Mouse (Mus musculus) limb, embryonic 11.5 days (tissue): ENCODE measurements around the gene C730034F03Rik. TPM values are rescaled to one million over a fixed set of nuclear protein-coding genes. Genes with fewer than 3 reads are reported as not detected.
A peak's percentile ranks its signal among the peaks of the same experiment; 100 is the strongest.

Experiments
- ATAC-seq: fragments of 200-750 bp; cut with Nextera tagmentation; 2 replicates; pipeline ENCODE4 v1.8.0; 2017; ENCODE audit warnings: low read depth; ENCODE audit not compliant: insufficient number of reproducible peaks, low FRiP score, low TSS enrichment
- DNase-seq: peaks from one replicate; pipeline ENCODE4 v3.0.0-alpha.2; 2015; ENCODE audit warnings: low spot score
- H3K27ac ChIP-seq: fragments of 300-500 bp; sonication (generic); replicated peaks from 2 replicates; pipeline ENCODE4 v1.5.1; 2014; ENCODE audit warnings: low read depth, mild to moderate bottlenecking, low read length
- H3K27me3 ChIP-seq: fragments of 300-500 bp; sonication (generic); 2 replicates; pipeline ENCODE4 v1.6.1; 2014; ENCODE audit warnings: mild to moderate bottlenecking, low read length, mixed read lengths; ENCODE audit not compliant: control insufficient read depth, insufficient read depth
- H3K36me3 ChIP-seq: fragments of 300-500 bp; sonication (generic); 2 replicates; pipeline ENCODE4 v1.6.1; 2014; ENCODE audit warnings: mild to moderate bottlenecking, low read length, moderate library complexity, mixed read lengths; ENCODE audit not compliant: control insufficient read depth, insufficient read depth
- H3K4me1 ChIP-seq: fragments of 300-500 bp; sonication (generic); 2 replicates; pipeline ENCODE4 v1.6.1; 2014; ENCODE audit warnings: low read length, mixed read lengths; ENCODE audit not compliant: control insufficient read depth, insufficient read depth
- H3K4me2 ChIP-seq: fragments of 300-500 bp; sonication (generic); 2 replicates; pipeline ENCODE4 v1.6.1; 2014; ENCODE audit warnings: low read depth, mild to moderate bottlenecking, moderate library complexity; ENCODE audit not compliant: severe bottlenecking
- H3K4me3 ChIP-seq: fragments of 300-500 bp; sonication (generic); 2 replicates; pipeline ENCODE4 v1.5.1; 2014; ENCODE audit warnings: low read depth, low read length
- H3K9ac ChIP-seq: fragments of 300-500 bp; sonication (generic); 2 replicates; pipeline ENCODE4 v1.6.1; 2014; ENCODE audit warnings: mild to moderate bottlenecking, low read length
- H3K9me3 ChIP-seq: fragments of 300-500 bp; sonication (generic); 2 replicates; pipeline ENCODE4 v1.6.1; 2016; ENCODE audit warnings: low read length; ENCODE audit not compliant: control insufficient read depth
- WGBS: fragments of 180-500 bp; shearing (Covaris S2); extraction: QIAGEN DNeasy Blood & Tissue Kit; methylation state at CpG from one replicate; pipeline ENCODE4 v1.1.7; 2014; 5-methylcytosine and 5-hydroxymethylcytosine counted together
- polyA plus RNA-seq: library from polyadenylated mRNA; unstranded; fragments of >200 nt; fragmentation: Nextera tagmentation; extraction: Ambion mirVana; gene quantifications from 2 replicates; pipeline ENCODE4 v1.2.1, GENCODE M21; 2014

C730034F03Rik gene
- polyA plus RNA-seq, 1 experiment from 2014 or later: 1.7 TPM

DNA sequence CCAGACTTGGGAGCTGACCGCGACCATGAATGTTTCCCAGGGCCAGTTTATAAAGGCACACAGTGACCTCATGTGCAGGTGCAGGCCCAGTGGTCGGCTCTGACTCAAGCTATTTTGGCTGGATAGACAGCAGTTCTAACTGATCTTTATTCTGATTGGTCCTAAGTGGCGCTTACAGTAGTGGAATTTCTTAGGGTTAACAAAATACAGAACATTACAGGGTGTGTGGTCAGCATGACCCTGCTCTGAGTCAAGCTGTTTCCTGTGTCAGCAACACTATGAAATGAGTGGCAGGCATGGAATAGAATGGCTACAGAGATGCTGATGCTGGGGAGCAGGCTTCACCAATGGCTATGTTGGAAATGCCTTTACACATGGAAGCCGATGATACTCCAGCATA, 6.5 kb downstream of the C730034F03Rik start:
- H3K4me3 ChIP-seq: no peak overlapping the region
- no peaks in the 10 kb centered on the region for H3K27me3 ChIP-seq
- H3K4me2 ChIP-seq: no peak overlapping the region
- 76% methylated on average over 5 of the region's 5 CpGs for WGBS
- H3K9ac ChIP-seq: no peak overlapping the region
- no peak for DNase-seq
- H3K27ac ChIP-seq: no peak overlapping the region
- H3K4me1 ChIP-seq: no peaks in the 10 kb centered on the region
- no peaks in the 10 kb centered on the region for H3K36me3 ChIP-seq
- H3K9me3 ChIP-seq: no peaks in the 10 kb centered on the region
- ATAC-seq: no peak

DNA sequence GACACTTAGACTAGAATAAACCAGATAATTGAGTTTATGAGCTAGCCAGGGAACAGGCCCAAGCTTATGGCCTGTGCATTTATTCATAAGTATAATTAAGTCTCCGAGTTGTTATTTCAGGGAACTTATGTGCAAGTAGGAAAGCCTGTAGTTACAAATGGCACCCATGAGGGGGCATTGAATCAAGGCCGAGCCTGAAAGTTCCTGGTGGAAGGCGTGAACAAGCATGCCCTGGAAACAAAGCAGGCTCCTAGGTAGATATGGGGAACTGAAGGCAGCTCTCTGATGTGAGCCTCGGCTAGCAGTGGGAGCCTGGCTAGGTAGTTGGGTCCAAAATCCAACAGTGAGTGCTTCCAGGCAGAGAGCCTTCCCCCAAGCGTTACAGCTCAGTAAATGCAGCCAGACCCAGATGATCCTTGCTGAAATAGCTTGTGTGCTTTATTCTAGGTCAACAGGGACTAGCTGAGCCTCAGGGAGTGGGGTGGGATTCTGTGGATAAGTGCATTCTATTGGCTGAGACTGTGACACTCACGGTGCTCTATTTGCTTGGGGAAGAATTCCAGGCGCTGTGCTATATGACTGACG, 13.2 kb downstream of the C730034F03Rik start:
- Histone ChIP-seq H3K9ac (no peak overlapping the region), H3K9me3 (no peaks in the 10 kb centered on the region), H3K4me3 (no peak overlapping the region), H3K4me2 (no peak overlapping the region), H3K27ac (no peak overlapping the region), H3K4me1 (no peaks in the 10 kb centered on the region), H3K27me3 (no peaks in the 10 kb centered on the region), H3K36me3 (no peaks in the 10 kb centered on the region)
- 39% methylated on average over 8 of the region's 8 CpGs for WGBS
- ATAC-seq: no peak
- DNase-seq: no peak

GRCm38 (mm10) chr15:89452906-89453864, 23.8 kb downstream of the C730034F03Rik start:
- WGBS: 5% methylated on average over 24 of the region's 24 CpGs
- H3K9ac ChIP-seq: no peak overlapping the region
- peak; percentile 69 for ATAC-seq

DNA sequence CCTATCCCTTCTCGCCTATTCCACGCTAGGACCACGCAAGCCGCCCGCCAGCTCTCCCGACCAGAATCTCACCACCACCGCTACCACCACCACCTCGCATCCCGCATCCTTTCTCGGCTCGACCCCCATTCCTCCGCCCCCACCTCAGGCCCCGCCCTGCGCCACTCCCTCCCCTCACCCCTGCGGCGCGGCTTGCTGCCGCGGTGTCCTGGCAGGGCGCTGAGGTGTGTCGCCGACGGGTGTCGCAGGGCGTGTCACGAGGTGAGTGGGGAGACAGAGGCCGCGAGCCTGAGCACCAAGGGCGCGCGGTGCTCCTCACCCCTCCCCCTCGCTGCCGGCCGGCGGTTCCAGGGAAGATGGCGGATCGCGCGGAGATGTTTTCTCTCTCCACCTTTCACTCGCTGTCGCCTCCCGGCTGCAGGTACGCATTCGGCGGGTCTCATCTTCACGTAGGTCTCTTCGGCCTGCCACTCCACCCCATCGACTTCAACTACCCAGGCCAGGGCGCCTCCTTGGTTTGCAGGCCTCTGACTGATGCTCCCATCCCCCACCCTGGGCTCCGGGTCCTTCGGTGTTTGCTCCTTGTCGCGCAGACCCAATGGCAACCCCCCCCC, 24.6 kb downstream of the C730034F03Rik start, which contains the start of gene Mapk8ip2:
Gene Mapk8ip2, plus strand, starts transcription at position 49 of the 614 bp plus-strand sequence.
- under 1% methylated on average over 51 of the region's 53 CpGs for WGBS
- peak; percentile 40; the same call in 1 of the 2 replicates for ATAC-seq

More at GRCm38 (mm10) chr15:89452906-89453864, 23.8 kb downstream of the C730034F03Rik start:
- Histone ChIP-seq H3K27me3 (peaks cover 8% of the 10 kb centered on the region), H3K4me3 (peak overlapping the region; percentile 49), H3K4me2 (peak overlapping the region; percentile 88), H3K27ac (no peak overlapping the region), H3K4me1 (0 out of 2 replicates have a peak, but pooled peaks cover 4% of the 10 kb centered on the region), H3K9me3 (no peaks in the 10 kb centered on the region), H3K36me3 (no peaks in the 10 kb centered on the region)
- peak; percentile 89 for DNase-seq

GRCm38 (mm10) chr15:89454857-89455256, 25.5 kb downstream of the C730034F03Rik start:
- DNase-seq (no peak), ATAC-seq (no peak)
- peaks cover 8% of the 10 kb centered on the region for H3K27me3 ChIP-seq
- no peak overlapping the region for H3K9ac ChIP-seq
- no peak overlapping the region for H3K27ac ChIP-seq
- H3K4me3 ChIP-seq: no peak overlapping the region
- 33% methylated on average over 4 of the region's 6 CpGs for WGBS
- no peaks in the 10 kb centered on the region for H3K36me3 ChIP-seq
- H3K9me3 ChIP-seq: no peaks in the 10 kb centered on the region
- no peak overlapping the region for H3K4me2 ChIP-seq
- 0 out of 2 replicates have a peak, but pooled peaks cover 4% of the 10 kb centered on the region for H3K4me1 ChIP-seq

More for the DNA sequence above, 24.6 kb downstream of the C730034F03Rik start, which contains the start of gene Mapk8ip2:
- Histone ChIP-seq H3K27ac (no peak within 1 kb of the TSS), H3K4me1 (0 out of 2 replicates have a peak, but pooled peaks cover 4% of the 10 kb centered on the region), H3K4me2 (peak within 1 kb of the TSS; percentile 88), H3K4me3 (peak within 1 kb of the TSS; percentile 49), H3K9me3 (no peaks in the 10 kb centered on the region), H3K9ac (no peak within 1 kb of the TSS), H3K36me3 (no peaks in the 10 kb centered on the region), H3K27me3 (peaks cover 8% of the 10 kb centered on the region)
- DNase-seq: peak; percentile 39

DNA sequence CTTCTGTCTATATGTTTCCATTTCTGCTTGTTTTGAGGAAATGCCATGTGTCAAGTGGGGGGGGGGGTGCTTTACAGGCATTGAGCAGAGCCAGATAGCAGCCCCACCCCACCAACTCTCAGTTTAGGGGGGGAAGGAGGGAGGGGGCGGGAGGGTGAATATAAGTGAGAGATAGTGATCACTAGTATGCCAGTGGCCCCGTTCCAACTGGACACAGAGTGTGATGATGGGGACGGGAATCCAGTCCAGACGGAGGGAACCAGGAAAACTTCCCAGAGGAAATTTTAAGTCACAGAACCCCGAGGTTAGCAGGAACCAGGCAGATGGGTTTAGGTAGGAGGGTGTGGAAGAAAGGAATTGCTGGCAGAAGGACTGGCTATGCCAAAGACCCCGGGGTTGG, 26.3 kb downstream of the C730034F03Rik start:
- no peak overlapping the region for H3K4me3 ChIP-seq
- H3K9ac ChIP-seq: no peak overlapping the region
- DNase-seq: no peak
- H3K36me3 ChIP-seq: no peaks in the 10 kb centered on the region
- H3K4me1 ChIP-seq: 0 out of 2 replicates have a peak, but pooled peaks cover 4% of the 10 kb centered on the region
- ATAC-seq: no peak
- H3K27me3 ChIP-seq: peaks cover 8% of the 10 kb centered on the region
- 78% methylated on average over 6 of the region's 6 CpGs for WGBS
- H3K4me2 ChIP-seq: no peak overlapping the region
- no peaks in the 10 kb centered on the region for H3K9me3 ChIP-seq
- H3K27ac ChIP-seq: no peak overlapping the region

GRCm38 (mm10) chr15:89458942-89459341, 29.6 kb downstream of the C730034F03Rik start:
- Histone ChIP-seq H3K9me3 (no peaks in the 10 kb centered on the region), H3K27ac (no peak overlapping the region), H3K9ac (no peak overlapping the region), H3K27me3 (peaks cover 3% of the 10 kb centered on the region), H3K4me1 (no peaks in the 10 kb centered on the region), H3K4me3 (no peak overlapping the region), H3K36me3 (no peaks in the 10 kb centered on the region), H3K4me2 (no peak overlapping the region)
- no peak for ATAC-seq
- WGBS: 92% methylated on average over 15 of the region's 15 CpGs
- no peak for DNase-seq

DNA sequence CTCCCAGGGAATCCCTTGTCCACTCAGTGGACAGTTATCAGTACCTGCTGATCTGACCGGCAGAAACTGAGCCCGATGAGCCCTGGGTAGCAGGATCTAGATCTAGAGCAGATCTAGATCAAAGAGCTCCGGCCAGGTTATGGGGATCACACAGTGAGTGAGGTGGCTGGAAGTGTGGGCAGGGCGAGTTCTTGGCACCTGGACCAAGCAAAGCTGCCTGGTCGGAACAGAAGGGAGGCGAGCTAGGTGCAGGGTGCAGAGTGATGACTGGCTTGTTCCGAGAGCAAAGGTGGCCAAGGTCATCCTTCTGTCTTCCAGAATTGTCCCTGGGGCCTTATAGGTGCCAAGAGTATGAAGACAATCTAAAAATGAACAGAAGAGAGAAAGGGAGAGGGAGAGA, 30.4 kb downstream of the C730034F03Rik start:
- DNase-seq (no peak), ATAC-seq (no peak)
- H3K4me2 ChIP-seq: no peak overlapping the region
- H3K36me3 ChIP-seq: no peaks in the 10 kb centered on the region
- H3K4me1 ChIP-seq: no peaks in the 10 kb centered on the region
- no peak overlapping the region for H3K4me3 ChIP-seq
- no peak overlapping the region for H3K27ac ChIP-seq
- H3K9ac ChIP-seq: no peak overlapping the region
- WGBS: 85% methylated on average over 7 of the region's 7 CpGs
- no peaks in the 10 kb centered on the region for H3K9me3 ChIP-seq
- H3K27me3 ChIP-seq: 0 out of 2 replicates have a peak, but pooled peaks cover 2% of the 10 kb centered on the region
